Mouse (Mus musculus) frontal cortex, adult (tissue): ENCODE results near the gene Adm2.

Source experiments
- ATAC-seq: cut with Nextera tagmentation; 2 replicates; pipeline ENCODE4 v1.9.2; 2017; ENCODE audit warnings: mild to moderate bottlenecking, moderate library complexity, mixed read lengths; ENCODE audit not compliant: low TSS enrichment

The Adm2 gene

GRCm38 (mm10) chr15:89356372-89356771 lies 33.9 kb downstream of the Adm2 start:
- ATAC-seq: peak; percentile 44; the same call in 1 of the 2 replicates

GRCm38 (mm10) chr15:89358784-89359183 lies 36.3 kb downstream of the Adm2 start:
- no peak for ATAC-seq

- ATAC-seq: no peak
Observed at GRCm38 (mm10) chr15:89363051-89363450, 40.5 kb downstream of the Adm2 start.

GRCm38 (mm10) chr15:89365141-89365551 lies 42.6 kb downstream of the Adm2 start:
- ATAC-seq: no peak

- ATAC-seq: no peak
Observed at GRCm38 (mm10) chr15:89372068-89372467, 49.5 kb downstream of the Adm2 start.

- no peak for ATAC-seq
Observed at GRCm38 (mm10) chr15:89372536-89372935, 50.0 kb downstream of the Adm2 start.

- ATAC-seq: peak; percentile 71
Observed at GRCm38 (mm10) chr15:89373027-89373761, 50.7 kb downstream of the Adm2 start.

GRCm38 (mm10) chr15:89373762-89374248 lies 51.3 kb downstream of the Adm2 start, which contains the start of gene Sco2:
Sco2 (minus strand) TSS chr15:89373846.
- peak; percentile 66 for ATAC-seq
